Comparison of ENCODE assay signal across 25 mouse cellular contexts in the genomic region with DNA sequence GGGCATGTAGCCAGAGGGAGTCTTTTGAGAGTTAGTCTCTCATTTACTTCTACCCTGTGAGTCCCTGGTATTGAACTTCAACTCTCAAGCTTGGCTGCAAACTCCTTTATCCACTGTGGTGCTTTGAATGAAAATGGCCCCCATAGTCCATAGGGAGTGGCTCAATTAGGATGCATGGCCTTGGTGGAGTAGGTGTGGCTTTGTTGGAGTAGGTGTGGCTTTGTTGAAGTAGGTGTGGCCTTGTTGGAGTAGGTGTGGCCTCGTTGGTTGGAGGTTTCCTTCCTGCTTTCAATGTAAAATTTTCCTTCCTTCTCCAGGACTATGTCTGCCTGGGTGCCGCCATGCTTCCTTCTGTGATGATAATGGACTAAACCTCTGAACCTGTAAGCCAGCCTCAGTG. TPM values are rescaled to one million over a fixed set of nuclear protein-coding genes. Genes with fewer than 3 reads are reported as not detected.
DNase-seq lines count a peak whose midpoint lies in the region; ATAC-seq and TF ChIP-seq lines count a peak whose summit lies in the region.
"Had no signal": no experiment of that assay in that cellular context is flagged by ENCODE, and none has a peak within 500 bp of the region (broad histone marks: within the 10 kb centered on the region; RNA-seq: fewer than 3 reads in every experiment).

No protein-coding gene starts in this region.

- H3K27ac ChIP-seq in ES-Bruce4 (ENCODE audit: insufficient read depth, low read length) (no peak overlapping the region), MEL (ENCODE audit: control insufficient read depth, low read depth, low read length) (no peak overlapping the region)
- no peak overlapping the region for H3K27ac ChIP-seq in midbrain, postnatal 0 days (ENCODE audit: low read depth, low read length)
- no peak overlapping the region for H3K27ac ChIP-seq in midbrain, embryonic 10.5 days (replicated peaks)
- H3K27ac ChIP-seq: forebrain, embryonic 10.5 days; gastrocnemius, adult 2 months; hindbrain, embryonic 10.5 days; hindbrain, embryonic 13.5 days had no signal

- no peak for TF ChIP-seq EP300 in ES-Bruce4 (IDR thresholded peaks at IDR 0.05; ENCODE audit: insufficient read depth, low read depth, low read length)
- no peak for TF ChIP-seq EP300 in MEL (IDR thresholded peaks at IDR 0.05; ENCODE audit: low read depth in 1 of 2, low read length in 2 of 2)

- H3K4me1 ChIP-seq in ES-Bruce4 (ENCODE audit: control insufficient read depth, insufficient read depth, low read length) (no peaks in the 10 kb centered on the region), MEL (ENCODE audit: control insufficient read depth in 1 of 2, insufficient read depth in 2 of 2, low read length in 2 of 2) (peaks cover 0 to 4% of the 10 kb centered on the region in 2 experiments; a peak in 1 of 4 replicates)
- no peaks in the 10 kb centered on the region for H3K4me1 ChIP-seq in midbrain, postnatal 0 days (ENCODE audit: insufficient read depth, low read length)
- no peaks in the 10 kb centered on the region for H3K4me1 ChIP-seq in midbrain, embryonic 10.5 days
- H3K4me1 ChIP-seq: forebrain, embryonic 10.5 days; hindbrain, embryonic 10.5 days; hindbrain, embryonic 13.5 days had no signal

- H3K9me3 ChIP-seq in ES-Bruce4 (replicated peaks; ENCODE audit: control insufficient read depth, insufficient read depth, low read length, poor library complexity, severe bottlenecking) = no peaks in the 10 kb centered on the region
- H3K9me3 ChIP-seq in MEL (replicated peaks; ENCODE audit: insufficient read depth, low read length) = no peaks in the 10 kb centered on the region
- no peaks in the 10 kb centered on the region for H3K9me3 ChIP-seq in midbrain, postnatal 0 days (ENCODE audit: low read length)
- no peaks in the 10 kb centered on the region for H3K9me3 ChIP-seq in midbrain, embryonic 10.5 days (replicated peaks)
- H3K9me3 ChIP-seq: forebrain, embryonic 10.5 days; hindbrain, embryonic 10.5 days; hindbrain, embryonic 13.5 days had no signal

- TF ChIP-seq CTCF in ES-Bruce4 (IDR thresholded peaks at IDR 0.05; ENCODE audit: low read depth, low read length) = no peak
- no peak for TF ChIP-seq CTCF in MEL (IDR thresholded peaks at IDR 0.05 in 2 of 3, conservative IDR thresholded peaks at IDR 0.05 in 1 of 3; ENCODE audit: control insufficient read depth in 1 of 3, insufficient read depth in 1 of 3, low read depth in 2 of 3, low read length in 3 of 3, poor library complexity in 1 of 3, severe bottlenecking in 1 of 3)
- TF ChIP-seq CTCF in midbrain, postnatal 0 days (IDR thresholded peaks at IDR 0.05) = no peak

- H3K79me2 ChIP-seq in MEL (ENCODE audit: control insufficient read depth, insufficient read depth, low read length, poor library complexity) = no peaks in the 10 kb centered on the region

- no peak for ATAC-seq in midbrain, postnatal 0 days (ENCODE audit: low FRiP score)
- ATAC-seq: activated CD4-positive, CD25-positive, alpha-beta regulatory T cell, adult 4 months; forebrain, embryonic 14.5 days; forebrain, postnatal 0 days; hindbrain, embryonic 16.5 days; intestine, embryonic 16.5 days had no signal

- no peak overlapping the region for H3K4me2 ChIP-seq in midbrain, postnatal 0 days (ENCODE audit: low read depth, low read length, poor library complexity, severe bottlenecking)
- H3K4me2 ChIP-seq: heart, embryonic 11.5 days; hindbrain, embryonic 13.5 days had no signal

- H3K36me3 ChIP-seq in ES-Bruce4 (ENCODE audit: control insufficient read depth, insufficient read depth, low read length, poor library complexity, severe bottlenecking) (no peaks in the 10 kb centered on the region), MEL (ENCODE audit: control insufficient read depth in 1 of 2, insufficient read depth in 2 of 2, low read length in 2 of 2) (no peaks in the 10 kb centered on the region; a peak in 1 of 4 replicates)
- no peaks in the 10 kb centered on the region for H3K36me3 ChIP-seq in midbrain, postnatal 0 days (ENCODE audit: insufficient read depth, low read length)
- H3K36me3 ChIP-seq in midbrain, embryonic 10.5 days = no peaks in the 10 kb centered on the region
- H3K36me3 ChIP-seq: forebrain, embryonic 10.5 days; hindbrain, embryonic 10.5 days; hindbrain, embryonic 13.5 days had no signal

- TF ChIP-seq RAD21 in MEL (IDR thresholded peaks at IDR 0.05; ENCODE audit: low read depth, low read length) = no peak

- 77% methylated on average over 2 of the region's 2 CpGs for WGBS in midbrain, postnatal 0 days
- 84% methylated on average over 2 of the region's 2 CpGs for WGBS in midbrain, embryonic 10.5 days

- H3K4me3 ChIP-seq in ES-Bruce4 (ENCODE audit: low read depth, low read length) (peak overlapping the region; percentile 32; the same call in 1 of the 2 replicates), MEL (ENCODE audit: control insufficient read depth in 1 of 2, insufficient read depth in 1 of 2, low read depth in 2 of 2, low read length in 2 of 2) (no peak overlapping the region)
- no peak overlapping the region for H3K4me3 ChIP-seq in midbrain, postnatal 0 days (ENCODE audit: low read depth, low read length)
- H3K4me3 ChIP-seq in midbrain, embryonic 10.5 days = no peak overlapping the region
- H3K4me3 ChIP-seq: forebrain, embryonic 10.5 days; gastrocnemius, adult 2 months; hindbrain, embryonic 10.5 days; hindbrain, embryonic 13.5 days had no signal

- H3K9ac ChIP-seq in ES-Bruce4 (ENCODE audit: low read depth, poor library complexity, severe bottlenecking) (no peak overlapping the region), MEL (ENCODE audit: control insufficient read depth, low read depth, low read length, poor library complexity, severe bottlenecking) (no peak overlapping the region)
- no peak overlapping the region for H3K9ac ChIP-seq in midbrain, postnatal 0 days (replicated peaks; ENCODE audit: low read length, poor library complexity, severe bottlenecking)
- H3K9ac ChIP-seq: forebrain, postnatal 0 days; hindbrain, embryonic 13.5 days had no signal

- DNase-seq in MEL (ENCODE audit: low read depth, low spot score) (no peak), ZHBTc4 (ENCODE audit: low read depth, low spot score) (peak; percentile 92)
- DNase-seq in midbrain, postnatal 0 days (ENCODE audit: low spot score) = no peak
- no peak for DNase-seq in thymus, postnatal 36 days
- no peak for DNase-seq in midbrain, embryonic 10.5 days (ENCODE audit: low spot score)
- DNase-seq: adrenal gland, postnatal 10 days; adrenal gland, postnatal 36 days; B cell, adult 2 months; cerebellum, adult 18-20 months; cerebellum, adult 9-10 months; cerebellum, postnatal 14 days; forebrain, postnatal 0 days; gastrocnemius, adult 2 months; gastrocnemius, postnatal 14 days; kidney, adult 18-20 months had no signal

- no peaks in the 10 kb centered on the region for H3K27me3 ChIP-seq in ES-Bruce4 (ENCODE audit: control insufficient read depth, insufficient read depth, low read length, poor library complexity, severe bottlenecking)
- H3K27me3 ChIP-seq in MEL (ENCODE audit: control insufficient read depth in 1 of 2, insufficient read depth in 2 of 2, low read length in 2 of 2) = peaks cover 0 to 2% of the 10 kb centered on the region in 2 experiments; a peak in 2 of 4 replicates
- no peaks in the 10 kb centered on the region for H3K27me3 ChIP-seq in midbrain, postnatal 0 days (ENCODE audit: insufficient read depth, low read length)
- H3K27me3 ChIP-seq in midbrain, embryonic 10.5 days (ENCODE audit: low read depth, poor library complexity, severe bottlenecking) = no peaks in the 10 kb centered on the region
- H3K27me3 ChIP-seq: CH12.LX; hindbrain, embryonic 13.5 days had no signal

- TF ChIP-seq POLR2A in ES-Bruce4 (IDR thresholded peaks at IDR 0.05; ENCODE audit: insufficient read depth, low read length) (no peak), MEL (IDR thresholded peaks at IDR 0.05; ENCODE audit: control insufficient read depth in 1 of 2, insufficient read depth in 1 of 2, low read depth in 1 of 2, low read length in 2 of 2, poor library complexity in 1 of 2) (no peak)

TF ChIP-seq in MEL, 35 proteins besides CTCF, POLR2A, EP300 and RAD21:
- TF ChIP-seq NELFE (IDR thresholded peaks at IDR 0.05; ENCODE audit: low read depth, low read length) (peak; percentile 22; the same call in 1 of the 2 replicates), GATA1 (IDR thresholded peaks at IDR 0.05; ENCODE audit: low read depth, low read length) (no peak), BHLHE40 (IDR thresholded peaks at IDR 0.05; ENCODE audit: borderline replicate concordance, low read depth, low read length) (no peak), KAT2A (conservative IDR thresholded peaks at IDR 0.05; ENCODE audit: low read depth, low read length) (no peak)

RNA-seq across cellular contexts. Expression of a gene that starts 18.1 kb away (rescaled TPM):
- polyA plus RNA-seq in ES-Bruce4 (2011; ENCODE audit: insufficient read depth, insufficient read length, low read depth, missing spikeins) (7.5 and 9.9 TPM in 2 replicates), MEL (2012; ENCODE audit: insufficient read depth in 1 of 2, insufficient read length in 2 of 2, low read depth in 1 of 2, low replicate concordance in 2 of 2, missing spikeins in 1 of 2) (10 to 100 TPM in 1 of 2 experiments, not detected in 1; 23.7 TPM)
- total RNA-seq in MEL (2012; rRNA removed) = 18.3 and 22.6 TPM in 2 replicates
- total RNA-seq in midbrain, postnatal 0 days (2014; rRNA removed) = 47.2 and 62.2 TPM in 2 replicates
- polyA plus RNA-seq in midbrain, postnatal 0 days (2015; fragmentation: Nextera tagmentation; extraction: Ambion mirVana) = 38.8 and 39.4 TPM in 2 replicates
- polyA plus RNA-seq in midbrain, embryonic 10.5 days (2016; fragmentation: Nextera tagmentation; extraction: Ambion mirVana) = 25.7 and 31.1 TPM in 2 replicates

RNA-seq across cellular contexts. Expression of a gene that starts 25.1 kb away (rescaled TPM):
- polyA plus RNA-seq in ES-Bruce4 (2011; ENCODE audit: insufficient read depth, insufficient read length, low read depth, missing spikeins) (33.7 and 33.8 TPM in 2 replicates), MEL (2012; ENCODE audit: insufficient read depth in 1 of 2, insufficient read length in 2 of 2, low read depth in 1 of 2, low replicate concordance in 2 of 2, missing spikeins in 1 of 2) (100 to 1,000 TPM in 1 of 2 experiments, 10 to 100 TPM in 1; 40.9 to 216 TPM)
- total RNA-seq in MEL (2012; rRNA removed) = 19.9 and 20.6 TPM in 2 replicates
- total RNA-seq in midbrain, postnatal 0 days (2014; rRNA removed) = 27.0 and 27.5 TPM in 2 replicates
- 5.1 and 6.3 TPM in 2 replicates for polyA plus RNA-seq in midbrain, postnatal 0 days (2015; fragmentation: Nextera tagmentation; extraction: Ambion mirVana)
- polyA plus RNA-seq in midbrain, embryonic 10.5 days (2016; fragmentation: Nextera tagmentation; extraction: Ambion mirVana) = 4.0 and 4.2 TPM in 2 replicates
